Mouse (Mus musculus) liver, postnatal 0 days (tissue): ENCODE measurements at regions not wholly inside any gene's neighbourhood (a gene's known extent, or its start where the extent isn't known, plus 50 kb on each side); places are given as distances from the start of the nearest gene placed in this dataset.

ENCODE experiments used
- CTCF ChIP-seq: sonication (generic); IDR thresholded peaks from 2 replicates; pipeline ENCODE4 v1.5.1; 2016; ENCODE audit warnings: antibody characterized with exemption, low read depth
- EP300 ChIP-seq: IDR thresholded peaks from 2 replicates; pipeline ENCODE4 v1.6.1; 2016; ENCODE audit warnings: antibody characterized with exemption, low read depth, mild to moderate bottlenecking

- TF ChIP-seq CTCF = no peak
- TF ChIP-seq EP300 = no peak
Observed at GRCm38 (mm10) chr13:107219456-107219855, 197.5 kb upstream of the Kif2a start.
